Mouse (Mus musculus) kidney, embryonic 14.5 days (tissue): ENCODE data around the gene Tyms. TPM values are rescaled to one million over a fixed set of nuclear protein-coding genes. Genes with fewer than 3 reads are reported as not detected.

Experiments
- ATAC-seq: fragments of 200-750 bp; cut with Nextera tagmentation; 2 replicates; pipeline ENCODE4 v1.8.0; 2017; ENCODE audit warnings: moderate number of reproducible peaks, mild to moderate bottlenecking, moderate TSS enrichment, moderate library complexity; ENCODE audit not compliant: low FRiP score, low TSS enrichment
- H3K27ac ChIP-seq: fragments of 300-500 bp; sonication (generic); 2 replicates; pipeline ENCODE4 v1.5.1; 2014; ENCODE audit warnings: low read depth, mild to moderate bottlenecking, low read length, moderate library complexity, mixed read lengths
- H3K27me3 ChIP-seq: fragments of 300-500 bp; sonication (generic); 2 replicates; pipeline ENCODE4 v1.6.1; 2014; ENCODE audit warnings: mild to moderate bottlenecking, low read length; ENCODE audit not compliant: control insufficient read depth, insufficient read depth
- H3K36me3 ChIP-seq: fragments of 300-500 bp; sonication (generic); 2 replicates; pipeline ENCODE4 v1.6.1; 2014; ENCODE audit warnings: low read length, mixed read lengths; ENCODE audit not compliant: control insufficient read depth, insufficient read depth
- H3K4me1 ChIP-seq: fragments of 300-500 bp; sonication (generic); 2 replicates; pipeline ENCODE4 v1.6.1; 2014; ENCODE audit warnings: low read length, mixed read lengths; ENCODE audit not compliant: control insufficient read depth, insufficient read depth
- H3K4me2 ChIP-seq: fragments of 300-500 bp; sonication (generic); replicated peaks from 2 replicates; pipeline ENCODE4 v1.6.1; 2014; ENCODE audit warnings: low read depth, mild to moderate bottlenecking, low read length
- H3K4me3 ChIP-seq: fragments of 300-500 bp; sonication (generic); 2 replicates; pipeline ENCODE4 v1.5.1; 2014; ENCODE audit warnings: mild to moderate bottlenecking, low read length
- H3K9ac ChIP-seq: fragments of 300-500 bp; sonication (generic); 2 replicates; pipeline ENCODE4 v1.6.1; 2014; ENCODE audit warnings: low read depth, mild to moderate bottlenecking, low read length, moderate library complexity
- H3K9me3 ChIP-seq: fragments of 300-500 bp; sonication (generic); 2 replicates; pipeline ENCODE4 v1.6.1; 2016; ENCODE audit warnings: low read length; ENCODE audit not compliant: control insufficient read depth
- WGBS: fragments of 180-500 bp; shearing (Covaris S2); extraction: QIAGEN DNeasy Blood & Tissue Kit; methylation state at CpG from one replicate; pipeline ENCODE4 v1.1.7; 2014; 5-methylcytosine and 5-hydroxymethylcytosine counted together
- polyA plus RNA-seq: library from polyadenylated mRNA; unstranded; fragments of >200 nt; fragmentation: Nextera tagmentation; extraction: Ambion mirVana; gene quantifications from 2 replicates; pipeline ENCODE4 v1.2.1, GENCODE M21; 2014

Tyms gene
- polyA plus RNA-seq, 1 experiment from 2014 or later: 328 TPM

GRCm38 (mm10) chr5:30012726-30013503 lies 60.5 kb downstream of the Tyms start, which contains the start of gene Il6:
Il6 (plus strand) TSS chr5:30013114.
- H3K27me3 ChIP-seq: no peaks in the 10 kb centered on the region
- H3K36me3 ChIP-seq: no peaks in the 10 kb centered on the region
- no peak within 1 kb of the TSS for H3K4me3 ChIP-seq
- no peaks in the 10 kb centered on the region for H3K9me3 ChIP-seq
- no peak within 1 kb of the TSS for H3K4me2 ChIP-seq
- no peak for ATAC-seq
- whole genome bisulfite sequencing: 67% methylated on average over 16 of the region's 16 CpGs
- no peaks in the 10 kb centered on the region for H3K4me1 ChIP-seq
- no peak within 1 kb of the TSS for H3K9ac ChIP-seq
- H3K27ac ChIP-seq: no peak within 1 kb of the TSS

Other genes starting within 250 kb of the Tyms start
- not detected in 2 replicates for gene Il6, start 60.5 kb downstream of the Tyms start, polyA plus RNA-seq
- 0.61 and 0.80 TPM in 2 replicates for gene Garem2, start 31.5 kb upstream of the Tyms start, polyA plus RNA-seq
- not detected in 2 replicates for gene 3110082J24Rik, start 32.5 kb upstream of the Tyms start, polyA plus RNA-seq
- gene Hadha, start 81.5 kb upstream of the Tyms start, polyA plus RNA-seq: 93.4 and 119 TPM in 2 replicates
- gene Hadhb, start 81.6 kb upstream of the Tyms start, polyA plus RNA-seq: 129 and 149 TPM in 2 replicates
- gene Adgrf3, start 132.1 kb upstream of the Tyms start, polyA plus RNA-seq: 0.28 TPM in 1 of 2 replicates, not detected in the other
- 16.9 and 19.1 TPM in 2 replicates for gene Selenoi, start 159.0 kb upstream of the Tyms start, polyA plus RNA-seq
- gene Drc1, start 207.8 kb upstream of the Tyms start, polyA plus RNA-seq: 0.23 and 0.24 TPM in 2 replicates